Mouse (Mus musculus): ENCODE measurements around the gene Pik3ip1.

Pik3ip1 gene

GRCm38 (mm10) chr11:3302792-3303191 is 27.4 kb upstream of the Pik3ip1 start:
- no peak for DNase-seq (ENCODE audit: low read depth, low spot score)

- no peak for DNase-seq (ENCODE audit: low read depth, low spot score)
Observed at GRCm38 (mm10) chr11:3305821-3306220, 24.4 kb upstream of the Pik3ip1 start.

GRCm38 (mm10) chr11:3307875-3308274 is 22.3 kb upstream of the Pik3ip1 start:
- DNase-seq (ENCODE audit: low read depth, low spot score): no peak

- no peak for DNase-seq (ENCODE audit: low read depth, low spot score)
Observed at GRCm38 (mm10) chr11:3309884-3310283, 20.3 kb upstream of the Pik3ip1 start.

GRCm38 (mm10) chr11:3310789-3311585 is 19.2 kb upstream of the Pik3ip1 start:
- DNase-seq (ENCODE audit: low read depth, low spot score): no peak

- no peak for DNase-seq (ENCODE audit: low read depth, low spot score)
Observed at GRCm38 (mm10) chr11:3311586-3312347, 18.4 kb upstream of the Pik3ip1 start.

GRCm38 (mm10) chr11:3313294-3313693 is 16.9 kb upstream of the Pik3ip1 start:
- DNase-seq (ENCODE audit: low read depth, low spot score): no peak

- DNase-seq (ENCODE audit: low read depth, low spot score): peak; percentile 83
Observed at GRCm38 (mm10) chr11:3314148-3314547, 16.1 kb upstream of the Pik3ip1 start.

- DNase-seq (ENCODE audit: low read depth, low spot score): no peak
Observed at GRCm38 (mm10) chr11:3318286-3318685, 11.9 kb upstream of the Pik3ip1 start.

- no peak for DNase-seq (ENCODE audit: low read depth, low spot score)
Observed at GRCm38 (mm10) chr11:3328271-3328670, 1.9 kb upstream of the Pik3ip1 start.

- no peak for DNase-seq (ENCODE audit: low read depth, low spot score)
Observed at GRCm38 (mm10) chr11:3328806-3329775, 1.1 kb upstream of the Pik3ip1 start.

- no peak for DNase-seq (ENCODE audit: low read depth, low spot score)
Observed at GRCm38 (mm10) chr11:3330566-3330965, 365 bp downstream of the Pik3ip1 start.

- DNase-seq (ENCODE audit: low read depth, low spot score): no peak
Observed at GRCm38 (mm10) chr11:3330991-3331750, 970 bp downstream of the Pik3ip1 start.

GRCm38 (mm10) chr11:3331756-3332642 is 1.8 kb downstream of the Pik3ip1 start:
- DNase-seq (ENCODE audit: low read depth, low spot score): peak; percentile 99

- no peak for DNase-seq (ENCODE audit: low read depth, low spot score)
Observed at GRCm38 (mm10) chr11:3333111-3333695, 3.0 kb downstream of the Pik3ip1 start.

- DNase-seq (ENCODE audit: low read depth, low spot score): no peak
Observed at GRCm38 (mm10) chr11:3334141-3334710, 4.0 kb downstream of the Pik3ip1 start.

- no peak for DNase-seq (ENCODE audit: low read depth, low spot score)
Observed at GRCm38 (mm10) chr11:3334711-3335316, 4.6 kb downstream of the Pik3ip1 start.

GRCm38 (mm10) chr11:3335651-3336216 is 5.5 kb downstream of the Pik3ip1 start:
- DNase-seq (ENCODE audit: low read depth, low spot score): no peak
